Mouse (Mus musculus) gastrocnemius, adult 18-20 months (tissue): ENCODE measurements around the gene Gse1. TPM values are rescaled to one million over a fixed set of nuclear protein-coding genes. Genes with fewer than 3 reads are reported as not detected.
A peak's percentile ranks its signal among the peaks of the same experiment; 100 is the strongest.

Experiments used
- DNase-seq: peaks from one replicate; pipeline ENCODE4 v3.0.0; 2021; ENCODE audit warnings: low spot score
- total RNA-seq, 2 experiments: library from RNA; stranded (reverse); gene quantifications; 2 replicates each; pipeline ENCODE4 v1.2.3; 2021

Gene Gse1
- total RNA-seq, 2 experiments from 2014 or later: 28.9 to 32.6 TPM

DNA sequence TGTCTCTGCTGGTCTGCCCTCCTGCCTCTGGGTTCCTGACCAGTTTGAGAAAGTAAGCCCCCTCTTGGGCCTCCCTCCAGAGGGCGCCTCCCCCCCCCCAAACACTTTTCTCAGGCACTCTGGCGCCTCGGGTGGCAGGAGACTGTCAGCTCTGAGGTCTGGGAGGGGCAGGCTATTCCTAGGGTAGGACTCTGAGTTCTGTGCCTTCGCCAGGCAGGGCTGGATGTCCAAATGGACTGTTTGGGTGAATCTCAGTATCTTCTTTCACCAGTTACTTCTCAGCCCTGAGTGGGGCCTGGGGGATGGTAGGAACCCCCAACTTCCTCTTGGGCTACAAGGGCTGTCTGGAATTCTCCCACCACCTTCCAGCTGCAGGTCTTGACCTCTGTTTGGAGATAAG lies 16.9 kb upstream of the Gse1 start:
- DNase-seq: peak; percentile 75

DNA sequence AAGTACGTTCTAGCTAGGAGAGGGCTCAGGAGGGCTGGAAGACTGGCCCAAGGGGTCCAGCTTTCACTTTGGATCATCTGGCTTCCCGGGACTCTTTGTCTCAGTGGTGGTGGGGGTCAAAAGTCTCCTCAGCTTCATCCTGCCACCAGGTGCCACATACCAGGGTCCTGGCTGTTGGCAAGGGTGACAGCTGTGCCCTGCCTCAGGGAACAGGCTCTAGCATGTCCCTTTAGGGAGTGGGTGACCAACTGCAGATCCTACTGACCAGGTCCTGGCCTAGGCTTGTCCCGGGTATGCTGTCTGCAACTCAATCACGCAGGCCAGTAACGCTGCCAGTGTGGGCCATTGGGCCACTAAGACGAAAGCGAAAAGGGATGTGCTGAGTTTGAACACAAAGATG lies 15.7 kb upstream of the Gse1 start:
- no peak for DNase-seq

DNA sequence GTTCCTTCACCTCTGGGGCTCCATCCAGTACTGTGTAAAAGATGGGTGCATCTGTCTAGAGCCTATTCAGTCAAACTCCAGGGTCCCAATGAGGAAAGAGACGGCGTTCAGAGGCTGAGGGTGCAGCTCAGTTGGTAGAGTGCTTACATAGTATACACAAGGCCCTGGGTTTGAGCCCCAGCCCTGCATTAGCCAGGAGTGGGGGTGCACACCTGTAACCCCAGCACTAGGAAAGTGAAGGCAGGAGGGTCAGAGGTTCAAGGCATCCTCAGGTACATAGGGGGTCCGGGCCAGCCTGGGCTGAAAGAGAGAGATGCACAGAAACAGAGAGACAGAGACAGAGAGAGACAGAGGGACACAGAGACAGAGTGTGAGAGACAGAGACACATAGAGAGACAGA lies 15.0 kb upstream of the Gse1 start:
- no peak for DNase-seq

DNA sequence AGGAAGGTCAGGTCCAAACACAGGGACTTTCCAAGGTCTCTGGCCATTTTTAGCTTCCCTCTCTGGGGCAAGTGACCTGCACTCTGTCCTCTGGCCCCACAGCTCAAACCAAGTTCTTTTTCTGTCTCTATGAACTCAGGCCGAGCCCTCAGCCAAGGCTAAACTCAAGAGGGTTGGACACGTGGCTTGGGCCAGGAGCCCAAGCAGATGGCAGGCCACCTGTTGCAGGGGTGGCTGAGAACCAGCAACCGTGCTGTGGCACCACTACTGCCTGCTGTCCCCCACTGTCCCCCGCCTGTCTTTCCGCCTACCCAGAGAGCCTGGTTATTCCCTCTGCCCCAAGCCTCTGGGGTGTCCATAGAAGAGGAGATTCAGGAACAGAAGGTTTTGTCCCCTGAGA lies 14.3 kb upstream of the Gse1 start:
- DNase-seq: peak; percentile 92

DNA sequence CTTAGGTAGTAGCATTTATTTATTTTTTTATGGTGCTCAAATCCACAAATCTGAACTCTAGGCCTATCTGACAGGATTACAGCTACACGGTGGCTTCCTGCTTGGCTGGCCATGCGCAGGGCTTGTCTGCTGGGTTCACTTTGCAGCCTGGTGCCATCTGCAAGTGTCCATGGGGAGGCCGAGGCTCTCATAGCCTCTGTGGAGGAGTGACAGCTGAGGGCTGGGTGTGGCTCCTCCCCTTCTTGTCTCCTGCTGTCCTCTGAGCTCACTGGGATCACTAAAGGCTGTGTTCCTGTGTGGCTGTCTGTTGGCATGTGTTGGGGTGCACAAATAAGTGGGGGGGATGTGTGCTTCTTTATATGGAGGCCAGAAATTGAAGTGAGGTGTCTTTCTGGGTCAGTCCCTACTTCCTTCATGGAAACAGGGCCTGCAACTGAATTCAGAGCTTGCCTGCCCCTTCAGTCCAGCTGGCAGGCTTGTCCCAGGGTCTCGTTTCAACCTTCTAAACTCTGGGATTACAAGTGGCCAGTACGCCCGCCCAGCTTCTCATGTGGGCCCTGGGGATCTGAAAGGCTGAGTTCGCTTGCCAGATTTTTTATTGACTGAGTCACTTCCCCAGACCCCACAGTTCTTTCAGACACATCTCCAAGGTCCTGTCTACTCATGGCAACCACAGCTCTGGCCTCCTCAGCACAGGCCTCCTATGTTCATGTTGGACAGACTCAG lies 12.7 kb upstream of the Gse1 start:
- DNase-seq: peak; percentile 77

GRCm38 (mm10) chr8:120216855-120217830 lies 11.1 kb upstream of the Gse1 start:
- DNase-seq: peak; percentile 64

DNA sequence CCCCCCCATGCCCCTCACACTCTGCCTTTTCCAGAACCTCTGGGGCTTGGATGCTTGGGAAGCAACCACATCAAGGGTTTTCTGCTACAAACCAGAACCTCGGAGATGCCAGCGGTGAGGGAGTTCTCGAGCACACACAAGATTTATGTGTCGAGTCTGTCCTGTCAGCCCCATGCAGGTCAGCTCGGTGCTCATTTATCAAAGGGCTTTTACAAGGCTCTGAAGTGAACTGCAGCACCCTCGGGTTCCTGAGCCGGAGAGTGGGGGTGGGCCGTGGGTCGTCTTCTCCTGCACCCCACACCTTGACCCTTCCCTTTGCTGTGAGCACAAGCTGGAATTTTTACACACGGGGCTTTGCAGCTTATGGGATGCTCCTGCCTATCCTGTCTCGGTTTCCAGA lies 5.7 kb upstream of the Gse1 start:
- DNase-seq: no peak

DNA sequence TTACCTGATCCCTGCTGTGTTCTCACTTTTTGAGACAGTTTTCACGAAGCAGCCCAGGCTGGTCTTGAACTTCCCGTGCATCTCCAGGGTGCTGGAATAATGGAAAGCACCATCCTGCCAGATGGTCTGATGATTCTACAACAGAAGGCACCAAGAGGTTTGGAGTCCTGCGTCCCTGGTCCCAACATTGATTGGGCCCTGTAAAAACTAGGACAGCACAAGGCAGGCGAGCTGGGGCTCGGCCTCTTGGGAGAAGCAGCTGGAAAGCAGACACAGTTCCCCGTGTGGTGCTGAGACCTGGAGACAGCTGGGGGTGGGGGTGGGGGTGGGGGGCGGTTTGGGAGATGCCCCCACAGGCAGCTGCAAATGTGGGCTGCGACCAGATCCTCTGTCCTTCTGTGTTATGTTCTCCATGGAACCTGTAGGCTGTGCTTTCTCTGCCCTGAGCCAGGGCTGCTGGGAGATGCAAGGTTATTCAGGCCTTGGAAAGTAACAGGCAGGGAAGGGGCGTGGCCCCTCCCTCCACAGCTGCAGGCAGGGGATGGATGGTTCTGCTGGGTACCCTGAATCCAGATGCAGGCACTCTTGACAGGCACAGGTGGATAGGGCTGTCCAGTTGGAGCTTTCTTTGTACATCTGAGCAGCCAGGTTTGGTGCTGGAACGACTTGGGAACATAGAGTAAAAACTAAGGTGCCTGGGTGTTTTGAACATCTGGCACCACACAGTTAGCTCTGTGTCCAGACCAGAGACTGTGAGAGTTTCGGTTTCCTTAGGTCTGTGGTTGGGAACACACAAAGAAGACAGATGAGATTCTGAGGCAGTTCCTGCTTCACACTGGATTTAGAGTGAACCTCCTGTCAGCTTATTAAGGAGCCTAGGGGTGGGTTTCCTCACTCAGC lies 3.5 kb upstream of the Gse1 start:
- DNase-seq: no peak

GRCm38 (mm10) chr8:120225421-120226151 lies 2.7 kb upstream of the Gse1 start:
- no peak for DNase-seq

- no peak for DNase-seq
Measured at GRCm38 (mm10) chr8:120226700-120227577, 1.3 kb upstream of the Gse1 start.

GRCm38 (mm10) chr8:120227578-120227876 lies 729 bp upstream of the Gse1 start:
- no peak for DNase-seq

GRCm38 (mm10) chr8:120228781-120229573 lies 721 bp downstream of the Gse1 start:
- no peak for DNase-seq

GRCm38 (mm10) chr8:120229574-120229916 lies 1.3 kb downstream of the Gse1 start:
- DNase-seq: no peak

DNA sequence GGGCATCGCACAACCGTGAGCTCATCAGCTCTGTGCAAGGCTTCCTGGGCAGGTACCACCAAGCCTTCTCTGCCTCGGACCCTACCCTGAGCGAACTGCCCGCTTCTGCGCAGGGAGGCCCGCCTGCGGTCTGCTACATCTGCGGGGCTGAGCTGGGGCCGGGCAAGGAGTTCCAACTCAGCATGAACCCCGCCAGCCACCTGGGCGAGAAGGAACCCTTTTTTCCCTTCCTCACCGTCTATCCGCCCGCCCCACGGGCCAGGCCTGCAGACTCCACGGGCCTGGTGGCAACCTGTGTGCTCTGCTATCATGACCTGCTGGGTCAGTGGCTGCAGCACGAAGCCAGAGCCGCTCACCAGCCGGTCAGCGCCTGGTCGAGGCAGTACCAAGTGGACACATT lies 1.8 kb downstream of the Gse1 start:
- DNase-seq: no peak

GRCm38 (mm10) chr8:120230715-120231614 lies 2.7 kb downstream of the Gse1 start:
- DNase-seq: no peak

GRCm38 (mm10) chr8:120231870-120232269 lies 3.6 kb downstream of the Gse1 start:
- no peak for DNase-seq

- DNase-seq: no peak
Measured at GRCm38 (mm10) chr8:120232398-120232797, 4.1 kb downstream of the Gse1 start.

DNA sequence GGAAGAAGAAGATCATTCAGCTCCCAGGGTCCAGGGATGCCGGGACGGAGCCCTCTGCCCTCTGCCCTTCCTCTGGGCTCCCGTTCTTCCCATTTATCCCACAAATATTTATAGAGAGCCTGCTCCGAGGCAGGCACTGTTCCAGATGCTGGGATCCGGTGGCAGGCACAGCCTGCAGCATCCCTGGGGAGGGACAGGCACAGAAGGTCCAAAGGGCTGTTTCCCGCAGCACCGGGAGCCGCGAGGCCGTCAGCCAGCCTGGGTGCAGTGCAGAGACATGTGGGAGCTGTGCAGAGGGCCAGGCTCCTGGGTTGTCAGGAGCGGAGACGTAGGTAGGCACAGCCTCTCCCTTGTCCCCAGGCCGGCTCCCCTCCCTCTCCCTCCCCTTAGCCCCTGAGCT lies 4.7 kb downstream of the Gse1 start:
- DNase-seq: no peak
